Mouse (Mus musculus) MEL (cell line): ENCODE measurements around the gene Sash1.

Experiments
- CHD2 ChIP-seq: IDR thresholded peaks from 2 replicates; pipeline ENCODE4 v1.6.1; 2011; ENCODE audit warnings: low read length, improper control_type of control experiment
- CTCF ChIP-seq, 3 experiments: IDR thresholded peaks in 2 of 3; conservative IDR thresholded peaks in 1 of 3; 2 replicates each; pipeline ENCODE4 v1.5.1; 2011 to 2012; ENCODE audit warnings: low read length in 3 of 3, low read depth in 2 of 3, mild to moderate bottlenecking in 2 of 3, improper control_type of control experiment in 1 of 3, inconsistent platforms in 1 of 3, mixed read lengths in 1 of 3, moderate library complexity in 1 of 3; ENCODE audit not compliant: control insufficient read depth in 1 of 3, insufficient read depth in 1 of 3, poor library complexity in 1 of 3, severe bottlenecking in 1 of 3
- E2F4 ChIP-seq: IDR thresholded peaks from 2 replicates; pipeline ENCODE4 v1.6.1; 2011; ENCODE audit warnings: low read depth, low read length, improper control_type of control experiment, borderline replicate concordance
- EP300 ChIP-seq, 2 experiments: IDR thresholded peaks; 2 replicates each; pipeline ENCODE4 v1.6.1; 2011; ENCODE audit warnings: improper control_type of control experiment in 2 of 2, low read length in 2 of 2, low read depth in 1 of 2, mild to moderate bottlenecking in 1 of 2
- GATA1 ChIP-seq: IDR thresholded peaks from 2 replicates; pipeline ENCODE4 v1.6.1; 2011; ENCODE audit warnings: low read depth, low read length, improper control_type of control experiment
- HCFC1 ChIP-seq: IDR thresholded peaks from 2 replicates; pipeline ENCODE4 v1.6.1; 2012; ENCODE audit warnings: low read depth, mild to moderate bottlenecking, inconsistent platforms, low read length, improper control_type of control experiment, moderate library complexity
- MAFK ChIP-seq: IDR thresholded peaks from 2 replicates; pipeline ENCODE4 v1.6.1; 2011; ENCODE audit warnings: low read depth, mild to moderate bottlenecking, low read length, improper control_type of control experiment, borderline replicate concordance
- MAX ChIP-seq: IDR thresholded peaks from 2 replicates; pipeline ENCODE4 v1.6.1; 2011; ENCODE audit warnings: low read length, improper control_type of control experiment
- MXI1 ChIP-seq: IDR thresholded peaks from 2 replicates; pipeline ENCODE4 v1.6.1; 2011; ENCODE audit warnings: mild to moderate bottlenecking, low read depth, low read length, improper control_type of control experiment
- MYB ChIP-seq: IDR thresholded peaks from 2 replicates; pipeline ENCODE4 v1.6.1; 2011; ENCODE audit warnings: mild to moderate bottlenecking, low read depth, low read length, improper control_type of control experiment
- MYC ChIP-seq: IDR thresholded peaks from 2 replicates; pipeline ENCODE4 v1.6.1; 2011; ENCODE audit warnings: low read depth, mild to moderate bottlenecking, low read length, improper control_type of control experiment, moderate library complexity
- POLR2A ChIP-seq, 2 experiments: IDR thresholded peaks; 2 replicates each; pipeline ENCODE4 v1.6.1; 2011 to 2012; ENCODE audit warnings: low read length in 2 of 2, mild to moderate bottlenecking in 2 of 2, control low read depth in 1 of 2, improper control_type of control experiment in 1 of 2, low read depth in 1 of 2, moderate library complexity in 1 of 2; ENCODE audit not compliant: control insufficient read depth in 1 of 2, insufficient read depth in 1 of 2, poor library complexity in 1 of 2
- ZC3H11A ChIP-seq: IDR thresholded peaks from 2 replicates; pipeline ENCODE4 v1.6.1; 2012; ENCODE audit warnings: low read depth, mild to moderate bottlenecking, inconsistent platforms, low read length, improper control_type of control experiment

DNA sequence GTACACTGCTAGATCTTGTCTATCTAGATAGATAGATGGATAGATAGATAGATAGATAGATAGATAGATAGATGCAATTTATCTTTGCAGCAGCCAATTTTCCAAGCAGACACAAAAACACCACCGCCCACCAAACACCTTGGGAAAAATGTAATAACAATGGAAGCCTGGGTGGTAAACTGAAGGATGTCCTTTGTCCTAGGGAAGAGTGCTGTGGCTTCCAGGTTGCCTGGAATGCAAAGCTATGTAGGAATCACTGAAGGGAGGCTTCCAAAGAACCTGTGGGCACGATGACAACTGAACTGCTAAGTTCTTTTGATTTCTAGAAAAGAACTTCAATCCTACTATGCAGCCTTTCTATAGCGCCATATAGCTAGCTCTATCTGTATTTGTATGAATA lies 13.1 kb downstream of the Sash1 start:
- TF ChIP-seq POLR2A (IDR thresholded peaks at IDR 0.05; ENCODE audit: control insufficient read depth in 1 of 2, insufficient read depth in 1 of 2, low read depth in 1 of 2, low read length in 2 of 2, poor library complexity in 1 of 2) (no peak), MAFK (no peak), HCFC1 (no peak), ZC3H11A (no peak), CHD2 (no peak), CTCF (IDR thresholded peaks at IDR 0.05 in 2 of 3, conservative IDR thresholded peaks at IDR 0.05 in 1 of 3; ENCODE audit: control insufficient read depth in 1 of 3, insufficient read depth in 1 of 3, low read depth in 2 of 3, low read length in 3 of 3, poor library complexity in 1 of 3, severe bottlenecking in 1 of 3) (no peak), MAX (no peak), EP300 (IDR thresholded peaks at IDR 0.05; ENCODE audit: low read depth in 1 of 2, low read length in 2 of 2) (no peak), MXI1 (no peak), E2F4 (no peak), GATA1 (no peak), MYC (no peak), MYB (no peak)
